Mouse (Mus musculus) natural killer cell, adult 2 months (primary cell): ENCODE data around the gene Ddx58.
A peak's percentile ranks its signal among the peaks of the same experiment; 100 is the strongest.

Experiments
- DNase-seq, 2 experiments: peaks; one replicate each; pipeline ENCODE4 v3.0.0; 2022; ENCODE audit warnings: low spot score in 2 of 2

Ddx58 gene

DNA sequence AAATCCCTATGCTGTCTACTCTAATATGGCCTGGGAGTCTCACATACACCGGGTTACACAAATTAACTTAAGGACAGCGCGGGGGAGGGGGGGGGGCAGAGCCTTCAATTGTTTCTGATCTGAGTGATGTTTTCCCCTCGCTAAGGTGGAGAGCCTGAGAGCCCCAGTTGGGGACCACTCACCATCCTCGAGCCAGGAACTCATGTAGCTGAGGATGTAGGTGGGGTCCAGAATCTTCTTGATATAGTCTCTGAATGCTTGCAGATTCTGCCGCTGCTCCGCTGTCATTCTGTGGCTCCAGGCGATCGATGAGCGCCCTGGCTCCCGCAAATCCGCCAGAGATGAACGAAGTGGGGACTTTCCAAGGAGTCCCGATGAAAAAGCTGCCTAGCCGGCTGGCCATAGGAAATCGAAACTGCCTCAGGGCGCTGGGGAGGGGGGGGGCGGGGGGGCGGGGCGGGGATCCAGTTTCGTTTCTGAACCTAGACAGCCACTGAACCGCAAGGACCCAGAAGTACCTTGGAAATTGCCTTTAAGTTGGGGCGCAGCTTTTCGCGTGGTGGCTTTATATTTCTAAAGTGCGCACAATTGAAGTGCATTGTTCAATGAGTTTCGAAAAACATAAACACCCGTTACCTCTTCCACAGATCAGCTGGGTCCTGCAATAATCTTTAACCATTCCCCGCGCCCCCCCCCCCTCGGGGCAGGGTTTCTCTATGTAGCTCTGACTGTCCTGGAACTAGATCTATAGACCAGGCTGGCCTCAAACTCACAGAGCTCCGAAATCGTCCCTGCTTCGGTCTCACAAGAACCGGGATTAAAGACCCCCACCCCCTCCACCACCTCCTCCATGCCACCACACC lies at the start of gene Ddx58:
Ddx58 (minus strand) TSS at position 420 of the 863 bp plus-strand sequence.
- peak; percentile 48 to 52 for DNase-seq

DNA sequence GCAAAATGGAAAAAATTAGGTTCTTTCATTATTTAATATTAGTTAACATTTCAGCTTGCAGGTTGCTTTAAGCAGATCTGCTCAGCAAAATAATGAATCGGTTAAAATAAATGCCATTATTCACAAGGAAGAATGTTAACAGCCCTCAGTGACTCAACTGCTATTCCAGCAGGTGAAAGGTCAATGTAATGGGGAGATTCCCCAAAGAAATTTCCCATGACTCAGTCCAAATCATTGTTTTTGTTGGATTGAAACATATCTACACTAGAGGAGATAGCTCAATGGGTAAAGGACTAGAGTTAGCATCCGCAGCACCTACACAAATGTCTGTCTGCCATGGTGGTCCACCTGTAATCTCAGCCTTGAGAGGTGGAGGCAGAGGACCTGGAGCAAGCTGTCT lies 49.4 kb upstream of the Ddx58 start:
- no peak for DNase-seq

DNA sequence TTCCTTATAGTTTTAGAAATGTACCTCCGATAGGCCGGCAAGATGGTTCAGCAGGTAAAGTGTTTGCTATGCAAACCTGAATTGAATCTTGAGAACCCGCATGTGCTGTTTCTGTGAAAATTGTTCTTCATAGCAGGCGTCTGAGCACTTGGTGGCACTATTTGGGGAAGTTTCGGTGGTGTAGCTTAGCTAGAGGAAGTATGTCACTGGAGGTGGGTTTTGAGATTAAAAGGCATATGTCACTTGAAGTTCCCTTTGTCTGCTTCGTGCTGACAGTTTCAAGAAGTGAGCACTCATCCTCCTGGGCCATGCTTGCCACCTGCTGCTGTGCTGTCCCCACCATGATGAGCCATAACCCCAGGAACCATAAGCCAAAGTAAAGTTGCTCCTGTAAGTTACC lies 47.8 kb upstream of the Ddx58 start:
- DNase-seq: no peak

DNA sequence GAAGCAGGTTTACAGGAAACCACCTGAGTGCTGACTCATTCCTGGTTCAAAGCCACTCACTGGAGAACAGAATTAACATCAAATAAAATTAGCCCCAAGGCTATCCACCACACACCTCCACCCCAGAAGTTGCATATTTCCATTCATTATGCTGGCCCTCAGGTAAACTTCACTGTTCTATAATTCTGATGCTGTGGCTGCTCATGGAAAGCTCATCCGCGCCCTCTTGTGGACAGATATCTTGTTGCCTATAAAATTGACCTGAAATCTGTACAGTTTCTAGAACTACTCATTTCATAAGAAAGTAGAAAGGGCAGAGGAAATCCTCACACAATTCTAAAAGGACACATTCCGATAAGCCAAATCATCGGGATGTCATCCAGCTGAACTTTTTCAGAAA lies 46.0 kb upstream of the Ddx58 start:
- DNase-seq: peak; percentile 63 to 73

DNA sequence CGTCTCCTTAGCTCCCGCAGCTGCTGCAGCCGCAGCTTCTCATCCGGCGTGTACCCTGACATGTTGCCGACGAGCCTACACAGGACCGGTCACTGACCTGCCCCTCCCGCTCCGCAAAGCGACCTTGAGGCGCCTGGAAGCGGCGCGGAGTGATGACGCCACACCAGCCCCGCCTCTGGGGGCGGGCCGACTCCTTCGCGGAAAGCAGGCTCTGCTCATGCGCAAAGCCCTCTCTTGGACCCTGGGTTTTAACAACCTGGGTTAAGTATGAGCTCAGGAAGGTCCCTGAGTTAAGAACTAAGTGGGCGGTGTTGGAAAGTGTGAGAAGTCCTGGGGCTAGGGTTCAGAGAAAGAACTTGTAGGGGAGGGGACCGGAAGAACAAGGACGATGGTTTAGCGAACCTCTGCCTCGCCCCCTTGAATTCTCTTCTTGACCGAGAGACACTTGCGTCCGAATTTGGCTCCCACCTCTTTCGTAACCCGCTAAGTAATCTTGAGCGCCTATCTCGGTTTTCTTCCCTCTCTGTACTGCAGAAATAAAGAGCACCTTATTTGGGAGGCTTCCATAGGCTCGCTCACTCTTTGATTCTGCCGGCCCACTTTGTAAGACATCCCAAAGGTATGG lies 39.8 kb upstream of the Ddx58 start, which contains the start of gene Ndufb6:
Ndufb6 (minus strand) TSS at position 146 of the 625 bp plus-strand sequence.
- peak; percentile 93 to 94 for DNase-seq

DNA sequence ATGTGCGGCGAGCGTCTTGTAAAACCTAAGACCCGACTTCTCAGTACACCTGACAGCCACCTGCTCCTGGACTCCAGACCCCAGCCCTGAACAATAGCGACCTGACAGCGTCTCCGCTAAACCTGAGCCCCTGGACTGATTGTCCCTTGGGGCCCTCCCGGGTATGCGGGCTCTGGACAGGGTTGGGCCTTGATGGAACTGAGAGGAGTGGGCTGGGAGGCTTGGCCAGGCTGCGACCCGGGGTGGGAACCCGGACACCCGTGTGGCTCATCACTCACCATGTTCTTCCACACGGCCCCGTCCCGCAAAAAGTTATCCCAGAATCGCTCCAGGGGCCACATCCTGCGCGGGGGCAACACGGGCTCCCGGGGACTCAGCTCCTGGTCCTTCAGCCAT lies 39.2 kb upstream of the Ddx58 start:
- DNase-seq: no peak

DNA sequence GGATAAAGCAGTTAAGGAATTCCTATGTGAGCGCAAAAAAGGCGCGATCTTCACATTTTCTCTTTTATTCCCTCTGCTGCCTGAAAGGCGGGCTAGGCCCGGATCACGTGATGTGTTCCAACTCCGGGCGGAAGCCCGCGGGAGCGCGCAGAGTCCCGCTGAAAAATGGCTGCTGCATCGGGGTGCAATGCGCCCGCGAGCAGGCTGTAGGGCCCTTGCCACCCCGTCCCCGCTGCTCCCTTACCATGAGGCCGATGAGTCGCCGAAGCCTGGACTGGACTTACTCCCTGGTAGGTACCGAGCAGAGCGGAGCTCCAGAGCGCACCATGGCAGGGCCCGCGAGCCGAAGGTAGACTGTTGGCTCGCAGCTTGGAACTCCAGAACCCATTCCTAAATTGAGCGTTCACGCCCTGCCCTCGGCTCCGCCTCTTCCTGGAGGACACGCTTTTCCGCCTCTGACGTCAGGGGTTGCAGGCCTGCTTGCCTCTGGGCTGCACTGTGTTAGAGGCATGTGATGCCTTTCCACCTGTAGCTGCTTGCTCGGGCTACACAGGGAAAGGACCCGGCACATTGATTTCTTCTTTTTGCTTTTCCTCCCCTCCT lies 29.9 kb upstream of the Ddx58 start, which contains the start of the genes Smim27 and Topors:
Smim27 (plus strand) TSS at position 150 of the 603 bp plus-strand sequence.
Topors (minus strand) TSS at position 421 of the 603 bp plus-strand sequence.
- DNase-seq: peak; percentile 85 to 90

DNA sequence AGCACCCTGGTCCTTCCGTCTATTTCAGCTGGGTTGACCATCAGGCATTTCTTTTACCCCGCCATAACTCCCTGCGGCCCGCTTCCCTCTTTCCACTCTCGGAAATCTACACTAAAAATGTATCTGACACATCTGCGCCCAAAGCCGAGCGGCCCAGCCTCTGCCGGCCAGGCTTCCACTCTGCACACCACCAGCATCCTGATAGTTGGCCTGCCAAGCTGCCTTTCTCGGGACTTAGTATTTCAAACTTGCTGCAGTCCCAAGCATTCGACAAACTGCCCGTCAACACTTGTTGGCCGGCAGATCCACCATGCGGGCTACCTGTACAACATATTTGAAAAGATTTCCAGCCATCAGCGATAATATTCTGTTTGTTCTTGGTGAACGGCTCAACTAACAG lies 29.2 kb upstream of the Ddx58 start:
- DNase-seq: no peak

DNA sequence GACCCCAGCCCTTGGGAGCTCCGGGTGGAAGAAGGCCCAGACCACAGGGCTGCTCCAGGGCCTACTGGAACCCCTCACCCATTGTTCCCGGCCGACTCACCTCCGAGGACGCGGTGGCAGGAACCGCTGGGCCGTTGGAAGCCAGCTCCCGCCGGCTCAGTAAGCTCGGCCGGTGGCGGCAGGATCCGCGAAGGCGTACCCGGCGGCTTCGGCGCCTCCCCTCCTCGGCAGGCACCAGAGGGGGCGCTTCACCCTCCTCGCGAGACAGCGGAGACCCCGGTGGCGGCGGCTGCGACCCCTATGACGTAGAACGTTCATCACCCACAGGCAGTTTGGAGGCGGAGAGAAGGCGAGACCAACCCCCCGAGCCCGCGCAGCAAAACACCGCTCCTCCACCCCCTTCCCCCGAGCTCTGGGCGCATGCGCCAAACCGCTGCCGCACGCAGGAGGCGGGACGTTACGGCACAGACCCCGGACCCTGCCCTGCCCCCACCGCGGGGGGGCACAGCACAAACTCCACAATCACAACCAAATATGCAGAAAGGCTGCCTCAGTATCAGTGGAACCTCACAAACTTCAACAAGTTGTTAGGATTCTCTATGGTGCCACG lies 28.7 kb upstream of the Ddx58 start:
- DNase-seq: peak; percentile 84 to 87

DNA sequence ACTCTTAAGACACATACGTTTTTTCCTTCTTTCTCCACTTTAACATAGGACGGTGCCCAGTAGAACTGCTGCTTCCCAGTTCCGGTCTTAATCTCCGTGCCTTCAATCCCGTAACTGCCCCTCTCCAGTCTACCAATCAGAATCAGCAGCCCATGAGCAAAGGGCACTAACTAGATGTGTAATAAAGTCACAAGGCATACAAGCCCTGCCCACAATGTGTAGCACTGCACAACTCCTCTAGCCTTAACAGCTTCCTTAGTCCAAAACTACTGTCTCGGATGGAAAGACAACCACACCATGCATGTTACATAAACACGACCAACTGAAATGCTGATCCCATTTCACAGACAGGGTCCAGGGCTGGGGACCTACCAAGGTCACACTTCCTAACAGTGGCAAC lies 28.1 kb upstream of the Ddx58 start:
- DNase-seq: no peak

DNA sequence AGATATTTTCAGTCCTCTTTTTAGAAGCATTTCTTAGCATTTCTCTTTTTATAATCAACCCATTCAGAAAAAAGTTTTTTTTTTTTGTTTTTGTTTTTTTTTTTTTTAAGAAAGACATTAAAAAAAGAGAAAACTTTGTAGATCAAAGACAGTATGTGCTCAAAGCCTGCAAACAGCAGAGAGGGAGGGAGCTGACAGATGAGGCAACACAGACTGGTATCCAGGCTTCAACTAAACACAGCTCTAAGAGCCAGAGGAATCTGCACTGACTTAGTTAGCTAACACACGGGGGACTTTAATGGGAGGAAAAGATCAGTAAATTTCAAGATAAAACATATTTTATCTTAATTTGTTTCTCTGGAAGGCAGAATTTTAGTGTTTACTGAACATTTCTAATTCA lies 24.7 kb upstream of the Ddx58 start:
- no peak for DNase-seq

DNA sequence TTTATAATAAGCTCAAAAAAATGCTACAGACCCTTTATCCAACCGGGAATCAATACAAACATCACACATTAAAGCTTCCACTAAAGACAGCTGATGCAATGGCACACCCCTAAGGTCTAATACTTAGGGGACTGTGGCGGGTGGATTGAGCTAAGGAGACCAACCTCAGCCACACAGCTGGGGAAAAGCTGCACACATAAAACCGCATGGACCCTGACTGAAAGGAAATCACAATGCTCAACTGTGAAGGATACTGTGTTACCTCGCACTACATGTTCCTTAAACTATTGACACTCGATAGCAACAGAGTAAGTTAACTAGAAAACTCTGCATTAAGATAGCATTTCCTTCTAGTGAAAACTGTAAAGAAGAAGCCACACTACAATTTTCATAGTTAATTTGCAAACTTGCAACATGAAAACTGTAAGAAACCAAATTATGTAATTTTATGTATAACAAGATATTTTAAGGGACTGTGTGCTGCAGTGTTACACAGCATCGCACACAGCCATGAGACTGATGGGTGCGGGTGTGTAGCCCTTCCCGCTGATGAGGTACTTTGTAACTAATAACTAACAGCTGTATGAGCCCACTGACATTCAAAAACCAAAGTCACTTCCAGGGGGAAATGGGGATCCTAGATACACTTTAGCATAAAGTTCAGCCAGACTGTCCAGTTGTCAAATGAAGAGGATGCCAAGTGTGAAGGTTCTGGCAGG lies 14.9 kb upstream of the Ddx58 start:
- DNase-seq: no peak

DNA sequence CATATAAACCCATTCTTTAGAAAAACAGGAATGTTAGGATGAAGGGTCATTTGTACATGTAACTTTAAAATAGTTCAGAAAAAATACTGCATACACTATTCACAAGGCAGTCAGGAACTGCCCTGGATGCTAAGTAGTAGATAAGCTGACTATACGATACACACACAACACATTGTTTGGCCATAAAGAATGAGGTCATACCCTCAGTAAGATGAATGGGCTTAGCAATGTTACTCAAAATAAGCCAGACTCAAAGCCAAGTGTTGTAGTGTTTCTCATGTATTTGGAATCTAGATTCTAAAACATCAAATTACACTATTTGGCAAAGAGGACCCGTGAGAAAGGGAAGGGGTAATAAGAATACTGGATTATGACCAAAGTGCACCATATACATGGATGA lies 14.1 kb upstream of the Ddx58 start:
- no peak for DNase-seq

DNA sequence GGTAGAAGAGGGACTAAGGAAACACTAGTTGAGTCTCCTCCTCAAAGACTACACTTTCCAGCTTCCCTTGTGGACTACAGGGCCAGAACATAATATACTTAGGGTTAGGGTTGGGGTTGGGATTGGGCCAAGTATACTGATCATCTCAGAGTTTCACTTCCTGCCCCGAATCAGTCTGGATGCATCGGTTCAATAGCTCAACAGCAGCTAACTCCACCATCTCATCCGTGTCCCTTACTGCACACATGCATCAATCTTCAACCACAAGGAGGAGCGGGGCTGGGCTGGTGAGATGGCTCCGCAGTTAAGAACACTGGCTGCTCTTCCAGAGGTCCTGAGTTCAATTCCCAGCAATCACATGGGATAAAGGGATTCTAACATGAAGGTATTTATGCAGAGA lies 11.4 kb upstream of the Ddx58 start:
- no peak for DNase-seq

DNA sequence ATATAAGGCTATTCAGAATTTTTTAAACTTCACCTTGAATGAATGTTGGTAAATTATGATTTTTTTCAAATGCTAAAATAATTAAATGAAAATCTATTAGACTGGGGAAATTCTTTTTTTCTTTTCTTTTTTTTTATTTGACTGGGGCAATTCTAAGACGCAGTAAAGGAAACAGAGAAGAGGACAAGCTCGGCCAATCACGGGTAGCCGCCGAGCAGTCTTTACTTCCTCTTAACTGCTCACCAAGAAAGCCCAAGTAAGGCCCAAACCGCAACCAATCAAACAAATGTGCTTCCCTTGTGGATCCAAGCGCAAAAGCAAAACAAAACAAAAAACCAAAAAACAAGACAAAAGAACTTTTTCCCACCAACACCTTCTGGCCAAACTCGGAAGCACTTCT lies 4.4 kb upstream of the Ddx58 start:
- DNase-seq: peak in 1 of 2 experiments; percentile 46

DNA sequence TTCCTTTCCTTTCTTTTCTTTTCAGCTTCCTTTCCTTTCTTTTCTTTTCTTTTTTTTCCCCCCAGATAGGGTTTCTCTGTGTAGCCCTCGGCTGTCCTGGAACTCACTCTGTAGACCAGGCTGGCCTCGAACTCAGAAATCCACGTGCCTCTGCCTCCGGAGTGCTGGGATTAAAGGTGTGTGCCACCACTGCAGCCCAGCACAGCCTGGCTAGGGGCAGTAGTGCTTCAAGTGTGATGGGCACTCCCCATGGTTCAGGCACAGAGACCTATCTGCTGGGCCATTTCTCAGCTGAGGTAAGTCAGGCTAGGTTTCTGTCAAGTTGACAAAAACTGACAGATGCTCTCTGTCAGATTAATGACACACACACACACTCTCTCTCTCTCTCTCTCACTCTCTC lies 3.4 kb upstream of the Ddx58 start:
- DNase-seq: no peak

DNA sequence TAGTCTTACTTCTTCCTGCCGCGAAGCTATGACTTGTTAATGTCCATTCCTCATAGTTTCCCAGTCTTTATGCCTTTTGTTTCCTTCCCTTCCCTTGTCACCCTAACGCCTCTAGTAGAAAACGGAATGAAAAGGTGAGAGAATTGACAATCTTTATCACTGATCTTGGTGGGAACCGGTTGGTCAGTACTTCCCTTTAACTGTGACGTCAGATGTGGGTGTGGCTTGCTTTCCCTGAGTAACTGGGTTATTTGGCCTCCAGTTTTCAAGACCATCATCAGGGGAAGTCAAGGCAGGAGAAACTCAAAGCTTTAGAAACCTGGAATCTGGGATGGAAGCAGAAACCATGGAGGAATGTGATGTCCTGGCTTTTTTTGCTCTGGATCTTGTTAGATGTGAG lies 2.3 kb upstream of the Ddx58 start:
- DNase-seq: no peak

DNA sequence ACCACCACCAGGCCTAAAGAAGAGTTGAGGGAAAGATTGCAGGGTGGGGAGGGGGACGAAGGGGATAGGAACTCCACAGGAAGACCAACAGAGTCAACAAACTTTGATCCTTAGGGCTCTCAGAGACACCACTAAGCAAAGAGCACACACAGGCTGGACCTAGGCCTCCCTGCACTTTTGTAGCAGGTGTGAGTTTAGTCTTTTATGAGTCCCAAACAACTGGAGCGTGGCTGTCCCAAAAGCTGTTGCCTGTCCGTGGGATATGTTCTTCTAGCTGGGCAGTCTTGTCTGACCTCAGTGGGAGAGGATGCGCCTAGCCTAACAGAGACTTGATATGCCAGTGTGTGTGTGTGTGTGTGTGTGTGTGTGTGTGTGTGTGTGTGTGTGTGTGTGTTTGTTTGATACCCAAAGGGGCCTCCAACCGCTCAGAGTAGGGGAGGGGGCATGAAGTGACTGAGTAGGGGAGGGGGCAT lies 680 bp upstream of the Ddx58 start:
- DNase-seq: no peak

DNA sequence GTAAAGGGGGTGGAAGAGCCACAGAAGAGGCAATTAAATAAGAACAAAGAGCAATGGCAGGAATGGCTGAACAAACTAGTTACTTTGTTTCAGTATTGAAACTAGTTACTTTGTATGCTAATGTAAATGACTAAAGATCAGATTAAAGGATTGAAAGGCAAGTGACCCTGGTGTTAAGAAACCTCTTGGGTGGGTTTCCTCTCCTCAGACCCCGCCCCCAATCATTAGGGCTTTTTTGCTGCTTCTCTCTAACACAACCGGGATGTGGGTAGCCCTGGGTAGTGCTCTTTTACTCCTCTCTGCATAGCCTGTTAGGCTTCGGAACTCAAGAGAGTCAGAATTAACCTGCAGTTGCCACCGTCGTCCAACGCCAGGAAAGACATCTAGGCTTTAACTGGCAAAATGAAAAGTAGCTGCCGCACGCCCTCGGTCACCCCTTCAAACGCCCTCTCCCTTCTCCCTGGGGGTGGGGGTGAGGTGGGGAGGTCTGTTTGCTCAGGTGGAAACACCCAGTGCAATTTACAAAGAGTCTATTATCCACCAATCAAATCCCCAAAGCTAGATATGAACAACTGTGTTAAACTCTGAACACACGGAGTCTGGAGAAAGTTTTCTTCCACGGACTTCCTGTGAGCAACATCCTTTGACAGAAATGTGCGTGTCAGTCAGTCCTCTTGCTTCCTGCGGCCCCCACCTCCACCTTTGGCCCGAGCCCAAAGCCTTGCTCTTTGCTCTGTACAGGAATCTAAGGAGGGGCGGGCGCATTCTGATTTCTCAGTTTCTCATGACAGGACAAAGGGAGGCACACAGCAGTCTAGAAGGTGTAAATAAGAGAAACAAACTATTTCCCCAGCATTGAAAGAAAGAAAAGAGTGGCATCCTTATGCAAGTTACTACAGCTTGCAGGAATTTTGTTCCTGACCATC lies 882 bp downstream of the Ddx58 start:
- DNase-seq: peak; percentile 38 to 46

DNA sequence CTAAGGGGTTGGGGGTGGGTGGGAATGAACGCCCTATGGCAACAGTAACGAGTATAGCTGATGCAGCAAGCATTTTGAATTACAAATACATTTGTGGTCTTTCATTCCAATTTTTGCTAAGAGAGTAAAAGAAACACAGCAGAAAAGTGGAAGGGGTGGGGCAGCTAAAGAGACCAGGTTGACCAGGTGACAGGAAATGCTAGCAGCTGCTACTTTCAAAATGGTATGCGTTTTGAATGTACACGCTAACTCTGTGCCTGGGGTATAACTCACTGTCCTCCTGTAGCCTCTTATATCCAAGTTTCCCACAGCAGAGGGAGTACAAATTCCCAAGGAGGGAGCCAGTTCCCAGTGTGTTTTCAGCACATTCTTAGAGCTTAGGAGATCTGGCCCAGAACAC lies 2.8 kb downstream of the Ddx58 start:
- no peak for DNase-seq
